Mouse (Mus musculus) common myeloid progenitor, adult 5-6 weeks (primary cell): ENCODE data around the gene Alkbh5. TPM values are rescaled to one million over a fixed set of nuclear protein-coding genes. Genes with fewer than 3 reads are reported as not detected.
"Not testable (repeated sequence)": the region's sequence is repeated elsewhere in the genome, so short reads cannot be mapped to it uniquely, and the experiment has no call there.

Experiments
- ATAC-seq: replicated peaks from 2 replicates; pipeline ENCODE4 v1.8.0; 2016; ENCODE audit warnings: low read depth, mild to moderate bottlenecking, moderate TSS enrichment, inconsistent platforms; ENCODE audit not compliant: poor library complexity, severe bottlenecking
- total RNA-seq: library from RNA; stranded (forward); fragments of 200-1000, 187-1606 nt; gene quantifications from 2 replicates; pipeline ENCODE4 v1.2.3, GENCODE M21; 2017

Gene Alkbh5
- total RNA-seq, 1 experiment from 2014 or later: 30.4 TPM

DNA sequence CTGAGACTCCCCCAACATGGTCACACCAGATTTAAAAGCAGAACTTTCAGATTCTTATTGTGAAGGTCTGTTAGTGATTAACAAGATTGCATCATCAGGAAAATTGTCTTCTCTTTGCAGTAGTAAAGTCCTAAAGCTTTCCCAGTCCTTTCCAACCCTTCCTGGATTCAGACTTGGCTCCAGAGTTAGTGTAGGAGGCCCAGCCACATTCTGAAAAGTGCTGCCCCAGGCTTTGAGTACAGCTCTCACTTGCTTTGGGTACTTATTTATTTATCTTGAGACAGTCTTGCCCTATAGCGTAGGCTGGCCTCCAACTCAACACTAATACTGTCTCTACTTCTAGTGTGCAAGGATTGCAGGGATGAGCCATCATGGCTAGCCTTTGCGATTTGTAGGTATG is 4.6 kb downstream of the Alkbh5 start:
- no peak for ATAC-seq

DNA sequence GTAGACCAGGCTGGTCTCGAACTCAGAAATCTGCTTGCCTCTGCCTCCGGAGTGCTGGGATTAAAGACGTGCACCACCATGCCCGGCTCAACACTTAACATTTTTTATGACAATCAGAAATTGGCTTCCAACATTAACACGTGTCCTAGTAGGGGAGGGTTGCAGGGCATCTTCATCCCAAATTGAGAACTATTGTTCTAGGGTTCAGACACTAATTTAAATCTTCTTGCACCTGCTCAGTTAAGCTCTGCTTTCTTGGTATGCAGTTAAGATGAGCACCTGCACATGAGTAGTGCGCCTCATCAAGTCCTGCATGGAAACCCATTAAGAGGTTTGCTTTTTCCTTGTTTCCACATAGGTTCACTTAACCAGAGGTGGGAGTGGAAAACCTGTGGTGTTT is 5.7 kb downstream of the Alkbh5 start:
- ATAC-seq: no peak

DNA sequence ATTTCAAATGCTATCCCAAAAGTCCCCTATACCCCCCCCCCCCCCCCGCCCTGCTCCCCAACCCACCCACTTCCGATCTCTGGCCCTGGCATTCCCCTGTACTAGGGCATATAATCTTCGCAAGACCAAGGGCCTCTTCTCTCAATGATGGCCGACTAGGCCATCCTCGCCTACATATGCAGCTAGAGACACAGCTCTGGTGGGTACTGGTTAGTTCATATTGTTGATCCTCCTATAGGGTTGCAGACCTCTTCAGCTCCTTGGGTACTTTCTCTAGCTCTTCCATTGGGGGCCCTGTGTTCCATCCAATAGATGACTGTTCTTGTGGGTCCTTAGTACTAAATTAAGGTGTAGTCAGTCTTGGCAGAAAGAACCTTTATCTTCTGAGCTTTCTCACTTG is 7.0 kb downstream of the Alkbh5 start:
- not testable (repeated sequence) for ATAC-seq

DNA sequence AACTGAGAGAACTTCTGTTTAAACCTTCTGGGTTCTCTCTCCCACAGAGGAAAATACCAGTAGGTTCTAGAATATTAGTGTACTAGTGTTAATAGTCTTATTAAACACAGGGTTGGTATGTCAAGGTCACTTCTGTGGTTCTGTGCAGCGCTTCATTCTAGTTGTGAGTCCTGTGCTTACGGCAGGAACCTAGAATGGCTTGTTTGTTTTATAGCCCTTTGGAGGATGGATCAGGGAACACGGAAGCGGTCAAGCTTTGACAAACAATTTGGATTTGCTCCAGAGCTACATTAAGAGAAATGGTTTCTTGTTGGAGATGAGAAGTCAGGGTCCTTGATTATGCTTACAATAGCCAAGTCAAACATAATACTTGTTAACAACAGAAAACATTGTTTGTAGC is 9.3 kb downstream of the Alkbh5 start:
- no peak for ATAC-seq

DNA sequence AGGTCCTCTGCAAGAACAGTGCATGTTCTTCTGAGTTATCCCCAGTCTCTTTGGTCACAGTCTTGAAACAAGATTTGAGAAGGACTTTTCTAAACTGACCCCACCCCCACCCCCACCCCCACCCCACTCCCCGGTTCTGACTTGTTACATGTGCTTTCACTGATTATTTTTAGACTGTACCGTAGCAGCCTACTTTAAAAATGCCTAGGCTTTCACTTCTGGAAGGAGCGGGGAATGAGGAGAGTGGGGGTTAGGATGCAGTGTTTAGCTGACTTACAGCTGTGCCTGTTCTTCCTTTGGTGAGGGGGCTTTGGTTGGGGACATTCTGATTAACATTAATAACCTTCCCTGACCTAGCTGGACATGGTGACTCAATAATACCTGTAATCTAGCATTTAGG is 11.9 kb downstream of the Alkbh5 start:
- ATAC-seq: no peak

DNA sequence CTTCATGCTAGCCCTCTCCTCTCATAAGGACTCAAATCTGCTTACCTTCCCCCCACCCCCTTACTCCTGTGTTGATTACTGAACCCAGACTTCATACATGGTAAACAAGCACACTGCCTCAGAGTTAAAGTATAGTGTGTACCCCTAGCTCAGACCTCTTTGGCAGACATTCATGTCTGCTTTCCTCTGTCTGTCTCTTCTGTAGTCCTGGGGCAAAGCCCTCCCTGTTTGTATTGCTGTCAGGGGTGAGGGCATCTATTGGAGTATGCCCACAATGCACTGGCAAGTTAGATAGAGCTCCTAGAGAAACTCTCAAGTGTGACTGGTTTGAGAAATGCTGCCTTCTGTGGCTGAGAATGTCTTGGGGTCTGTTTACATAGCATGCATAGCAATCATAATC is 16.9 kb downstream of the Alkbh5 start:
- ATAC-seq: no peak

DNA sequence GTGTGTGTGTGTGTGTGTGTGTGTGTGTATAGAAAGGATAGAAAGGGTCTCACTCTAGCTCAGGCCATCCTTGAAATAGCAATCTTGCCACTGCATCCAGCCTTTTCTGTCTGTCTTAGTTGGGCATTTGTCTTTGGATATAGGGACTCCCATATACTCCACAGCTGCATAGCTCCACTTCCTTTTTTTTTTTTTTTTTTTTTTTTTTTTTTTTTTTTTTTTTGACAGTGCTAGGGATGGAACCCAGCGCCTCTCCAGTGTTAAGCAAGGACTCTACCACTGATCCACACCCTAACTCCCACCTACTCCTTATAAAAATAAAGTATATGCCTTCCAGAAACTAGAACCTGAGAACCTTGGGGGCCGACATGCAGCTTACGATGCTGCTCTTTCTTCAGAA is 21.5 kb downstream of the Alkbh5 start:
- no peak for ATAC-seq

DNA sequence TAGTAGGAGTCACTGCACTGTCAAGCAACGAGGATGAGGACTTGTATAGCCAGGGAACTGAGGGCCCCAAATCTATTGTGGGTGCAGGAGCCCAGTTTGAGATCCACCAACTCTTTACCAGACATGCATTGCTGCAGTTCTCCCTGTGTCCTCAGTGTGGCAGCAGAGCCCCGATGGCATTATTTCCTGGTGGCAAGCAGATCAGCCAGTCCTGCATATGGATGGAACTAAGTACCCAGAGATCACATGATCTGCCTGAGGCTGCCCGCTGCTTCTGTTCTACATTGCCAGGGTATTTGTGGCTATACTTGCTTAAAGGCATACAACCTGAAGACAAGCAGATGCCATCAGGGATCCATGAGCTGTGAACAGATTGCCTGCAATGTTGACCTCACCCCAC is 23.2 kb downstream of the Alkbh5 start:
- peak; percentile 90 for ATAC-seq

DNA sequence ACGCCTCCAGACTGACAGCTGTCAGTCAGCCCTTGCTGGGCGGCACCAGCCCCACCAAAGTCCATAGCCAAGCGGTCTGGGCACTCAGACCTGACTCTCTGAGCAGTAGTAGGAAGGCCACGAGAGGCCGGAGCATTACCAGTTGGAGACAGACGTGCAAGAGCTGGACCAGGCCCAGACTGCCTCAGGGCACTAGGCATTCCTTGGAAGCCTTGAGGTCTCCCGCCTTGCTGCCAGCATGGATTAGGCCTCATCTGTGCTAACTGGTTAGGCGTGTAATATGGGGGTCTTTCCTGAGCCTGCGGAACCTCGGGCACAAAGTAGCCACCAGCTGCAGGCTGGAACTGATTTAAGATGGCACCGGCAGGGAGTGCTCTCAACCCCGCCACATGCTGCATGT is 37.8 kb downstream of the Alkbh5 start:
- ATAC-seq: not testable (repeated sequence)

Other genes with a start within 250 kb of the Alkbh5 start
- gene Tom1l2, start 183.5 kb upstream of the Alkbh5 start, total RNA-seq: 3.2 and 7.1 TPM in 2 replicates
- 1.6 TPM in 1 of 2 replicates, not detected in the other for gene Drc3, start 183.1 kb upstream of the Alkbh5 start, total RNA-seq
- 36.5 and 41.0 TPM in 2 replicates for gene Gid4, start 119.2 kb upstream of the Alkbh5 start, total RNA-seq
- 46.2 and 57.6 TPM in 2 replicates for gene Atpaf2, start 117.9 kb upstream of the Alkbh5 start, total RNA-seq
- gene Drg2, start 81.8 kb upstream of the Alkbh5 start, total RNA-seq: 87.4 and 98.2 TPM in 2 replicates
- gene Myo15, start 67.0 kb upstream of the Alkbh5 start, total RNA-seq: 0.09 TPM in 1 of 2 replicates, not detected in the other
- gene Llgl1, start 163.3 kb downstream of the Alkbh5 start, total RNA-seq: 7.1 and 10.4 TPM in 2 replicates
- 83.6 and 129 TPM in 2 replicates for gene Flii, start 190.9 kb downstream of the Alkbh5 start, total RNA-seq
- gene Mief2, start 192.0 kb downstream of the Alkbh5 start, total RNA-seq: 3.5 TPM in 2 replicates
- 19.3 and 29.9 TPM in 2 replicates for gene Top3a, start 241.0 kb downstream of the Alkbh5 start, total RNA-seq
- gene Smcr8, start 241.1 kb downstream of the Alkbh5 start, total RNA-seq: 15.3 and 21.3 TPM in 2 replicates